Mouse (Mus musculus) embryonic fibroblast, embryonic 13.5 days (primary cell): Measurements from ENCODE around the gene Clic4.

Source experiments
- CTCF ChIP-seq: IDR thresholded peaks from 2 replicates; pipeline ENCODE4 v1.5.1; 2011; ENCODE audit warnings: mild to moderate bottlenecking, control low read depth, low read length, moderate library complexity, borderline replicate concordance; ENCODE audit not compliant: insufficient read depth
- POLR2A ChIP-seq: IDR thresholded peaks from 2 replicates; pipeline ENCODE4 v1.6.1; 2011; ENCODE audit warnings: low read depth, mild to moderate bottlenecking, control low read depth, low read length, moderate library complexity

GRCm38 (mm10) chr4:135240329-135240728 lies 32.3 kb downstream of the Clic4 start:
- TF ChIP-seq POLR2A (no peak), CTCF (no peak)
